Mouse (Mus musculus) limb, embryonic 12.5 days (tissue): ENCODE results near the gene Aox1. TPM values are rescaled to one million over a fixed set of nuclear protein-coding genes. Genes with fewer than 3 reads are reported as not detected.
A peak's percentile ranks its signal among the peaks of the same experiment; 100 is the strongest.
"Not testable (repeated sequence)": the region's sequence is repeated elsewhere in the genome, so short reads cannot be mapped to it uniquely, and the experiment has no call there.

ENCODE experiments used
- ATAC-seq: fragments of 200-750 bp; cut with Nextera tagmentation; 2 replicates; pipeline ENCODE4 v1.8.0; 2017; ENCODE audit warnings: low read depth, moderate TSS enrichment; ENCODE audit not compliant: insufficient number of reproducible peaks, insufficient read depth, low FRiP score, low TSS enrichment
- H3K27ac ChIP-seq: fragments of 300-500 bp; sonication (generic); 2 replicates; pipeline ENCODE4 v1.5.1; 2016; ENCODE audit warnings: mild to moderate bottlenecking, moderate library complexity
- H3K27me3 ChIP-seq: fragments of 300-500 bp; sonication (generic); 2 replicates; pipeline ENCODE4 v1.6.1; 2016; ENCODE audit warnings: mild to moderate bottlenecking, moderate library complexity
- H3K36me3 ChIP-seq: fragments of 300-500 bp; sonication (generic); 2 replicates; pipeline ENCODE4 v1.6.1; 2016; ENCODE audit warnings: mild to moderate bottlenecking, moderate library complexity
- H3K4me1 ChIP-seq: fragments of 300-500 bp; sonication (generic); replicated peaks from 2 replicates; pipeline ENCODE4 v1.6.1; 2016
- H3K4me2 ChIP-seq: fragments of 300-500 bp; sonication (generic); 2 replicates; pipeline ENCODE4 v1.6.1; 2016; ENCODE audit warnings: mild to moderate bottlenecking, moderate library complexity
- H3K4me3 ChIP-seq: fragments of 300-500 bp; sonication (generic); replicated peaks from 2 replicates; pipeline ENCODE4 v1.5.1; 2016; ENCODE audit warnings: mild to moderate bottlenecking
- H3K9ac ChIP-seq: fragments of 300-500 bp; sonication (generic); replicated peaks from 2 replicates; pipeline ENCODE4 v1.6.1; 2016; ENCODE audit warnings: mild to moderate bottlenecking, moderate library complexity
- H3K9me3 ChIP-seq: fragments of 300-500 bp; sonication (generic); 2 replicates; pipeline ENCODE4 v1.6.1; 2016; ENCODE audit warnings: mild to moderate bottlenecking, moderate library complexity
- WGBS: fragments of 180-500 bp; shearing (Covaris S2); methylation state at CpG from one replicate; pipeline ENCODE4 v1.1.7; 2016; 5-methylcytosine and 5-hydroxymethylcytosine counted together
- polyA plus RNA-seq: library from polyadenylated mRNA; unstranded; fragments of >200 nt; fragmentation: Nextera tagmentation; extraction: Ambion mirVana; gene quantifications from 2 replicates; pipeline ENCODE4 v1.2.1, GENCODE M21; 2016

Aox1 gene
- polyA plus RNA-seq, result 0.10 and 0.17 TPM in 2 replicates

GRCm38 (mm10) chr1:58029636-58030117, at the start of gene Aox1:
Gene Aox1 (plus strand): TSS chr1:58029931.
- H3K9ac ChIP-seq, result 0 out of 2 replicates have a peak within 1 kb of the TSS, but pooled peaks have one; percentile 34
- peak within 1 kb of the TSS; percentile 58 for H3K4me2 ChIP-seq
- H3K4me3 ChIP-seq, result peak within 1 kb of the TSS; percentile 29
- ATAC-seq, result peak; percentile 69
- H3K4me1 ChIP-seq, result peaks cover 16% of the 10 kb centered on the region
- H3K27me3 ChIP-seq, result no peaks in the 10 kb centered on the region
- peaks cover under 1% of the 10 kb centered on the region for H3K36me3 ChIP-seq
- WGBS, result 12% methylated on average over 12 of the region's 12 CpGs
- H3K9me3 ChIP-seq, result no peaks in the 10 kb centered on the region
- no peak within 1 kb of the TSS for H3K27ac ChIP-seq

GRCm38 (mm10) chr1:57989052-57989600, 40.6 kb upstream of the Aox1 start:
- no peak overlapping the region for H3K4me2 ChIP-seq
- no peak for ATAC-seq

GRCm38 (mm10) chr1:57991277-57991676, 38.5 kb upstream of the Aox1 start:
- H3K4me1 ChIP-seq, result peaks cover 1% of the 10 kb centered on the region; the same call in 1 of the 2 replicates
- no peaks in the 10 kb centered on the region for H3K27me3 ChIP-seq
- H3K36me3 ChIP-seq, result no peaks in the 10 kb centered on the region
- 85% methylated on average over 2 of the region's 2 CpGs for WGBS
- no peak for ATAC-seq
- H3K4me2 ChIP-seq, result no peak overlapping the region
- H3K9ac ChIP-seq, result no peak overlapping the region
- H3K9me3 ChIP-seq, result no peaks in the 10 kb centered on the region
- no peak overlapping the region for H3K4me3 ChIP-seq
- no peak overlapping the region for H3K27ac ChIP-seq

More at GRCm38 (mm10) chr1:57989052-57989600, 40.6 kb upstream of the Aox1 start:
- Histone ChIP-seq H3K27me3 (no peaks in the 10 kb centered on the region), H3K9ac (no peak overlapping the region), H3K36me3 (no peaks in the 10 kb centered on the region), H3K9me3 (no peaks in the 10 kb centered on the region), H3K4me3 (no peak overlapping the region), H3K27ac (no peak overlapping the region), H3K4me1 (no peaks in the 10 kb centered on the region)
- 81% methylated on average over 6 of the region's 6 CpGs for WGBS

GRCm38 (mm10) chr1:57995432-57996132, 34.1 kb upstream of the Aox1 start, which contains the start of gene Sgo2a:
Gene Sgo2a (plus strand): TSS chr1:57995971.
- no peaks in the 10 kb centered on the region for H3K27me3 ChIP-seq
- H3K36me3 ChIP-seq, result peaks cover 10% of the 10 kb centered on the region; the same call in 1 of the 2 replicates
- H3K9me3 ChIP-seq, result no peaks in the 10 kb centered on the region
- 7% methylated on average over 30 of the region's 30 CpGs for WGBS
- peak; percentile 96 for ATAC-seq
- H3K4me1 ChIP-seq, result peaks cover 12% of the 10 kb centered on the region
- peak within 1 kb of the TSS; percentile 75 for H3K4me3 ChIP-seq
- peak within 1 kb of the TSS; percentile 87 for H3K4me2 ChIP-seq
- H3K9ac ChIP-seq, result peak within 1 kb of the TSS; percentile 74
- peak within 1 kb of the TSS; percentile 81 for H3K27ac ChIP-seq

GRCm38 (mm10) chr1:57996133-57996615, 33.6 kb upstream of the Aox1 start:
- H3K9me3 ChIP-seq, result no peaks in the 10 kb centered on the region
- 0 out of 2 replicates have a peak, but pooled peaks have one; percentile 11 for ATAC-seq
- H3K4me1 ChIP-seq, result peaks cover 12% of the 10 kb centered on the region
- H3K4me2 ChIP-seq, result peak overlapping the region; percentile 87
- under 1% methylated on average over 29 of the region's 29 CpGs for WGBS
- H3K4me3 ChIP-seq, result peak overlapping the region; percentile 75
- peaks cover 10% of the 10 kb centered on the region; the same call in 1 of the 2 replicates for H3K36me3 ChIP-seq
- H3K9ac ChIP-seq, result peak overlapping the region; percentile 74
- no peaks in the 10 kb centered on the region for H3K27me3 ChIP-seq
- peak overlapping the region; percentile 81 for H3K27ac ChIP-seq

GRCm38 (mm10) chr1:57998146-57998545, 31.6 kb upstream of the Aox1 start:
- H3K9ac ChIP-seq, result no peak overlapping the region
- H3K4me2 ChIP-seq, result no peak overlapping the region
- H3K9me3 ChIP-seq, result no peaks in the 10 kb centered on the region
- peaks cover 12% of the 10 kb centered on the region for H3K4me1 ChIP-seq
- no peak overlapping the region for H3K27ac ChIP-seq
- H3K27me3 ChIP-seq, result no peaks in the 10 kb centered on the region
- peaks cover 23% of the 10 kb centered on the region for H3K36me3 ChIP-seq
- no peak overlapping the region for H3K4me3 ChIP-seq
- ATAC-seq, result no peak
- 90% methylated on average over 3 of the region's 3 CpGs for WGBS

GRCm38 (mm10) chr1:58006388-58006787, 23.3 kb upstream of the Aox1 start:
- not testable (repeated sequence) for H3K9me3 ChIP-seq, H3K4me2 ChIP-seq, H3K4me1 ChIP-seq, H3K9ac ChIP-seq, H3K27me3 ChIP-seq, H3K27ac ChIP-seq, H3K4me3 ChIP-seq, ATAC-seq
- H3K36me3 ChIP-seq, result peaks cover 40% of the 10 kb centered on the region
- 96% methylated on average over 7 of the region's 7 CpGs for WGBS

- no peak within 1 kb of the TSS for H3K27ac ChIP-seq
- H3K27me3 ChIP-seq, result no peaks in the 10 kb centered on the region
- no peaks in the 10 kb centered on the region for H3K4me1 ChIP-seq
- H3K4me3 ChIP-seq, result no peak within 1 kb of the TSS
- H3K9me3 ChIP-seq, result no peaks in the 10 kb centered on the region
- H3K36me3 ChIP-seq, result peaks cover 73% of the 10 kb centered on the region
- WGBS, result 94% methylated on average over 7 of the region's 7 CpGs
- no peak within 1 kb of the TSS for H3K4me2 ChIP-seq
- ATAC-seq, result no peak
- H3K9ac ChIP-seq, result no peak within 1 kb of the TSS
These were observed 10.9 kb upstream of the Aox1 start, which contains the start of gene Kctd18 for GRCm38 (mm10) chr1:58018856-58019255. Gene Kctd18 (minus strand): TSS chr1:58018956.

- Histone ChIP-seq H3K4me1 (peaks cover 16% of the 10 kb centered on the region), H3K36me3 (peaks cover 11% of the 10 kb centered on the region), H3K4me3 (no peak overlapping the region), H3K27ac (no peak overlapping the region), H3K9me3 (no peaks in the 10 kb centered on the region), H3K27me3 (no peaks in the 10 kb centered on the region), H3K4me2 (no peak overlapping the region), H3K9ac (no peak overlapping the region)
- 87% methylated on average over 7 of the region's 7 CpGs for WGBS
- no peak for ATAC-seq
These were observed 2.0 kb upstream of the Aox1 start for GRCm38 (mm10) chr1:58027707-58028106.

- H3K27me3 ChIP-seq, result no peaks in the 10 kb centered on the region
- no peak for ATAC-seq
- peak overlapping the region; percentile 29 for H3K4me3 ChIP-seq
- 21% methylated on average over 13 of the region's 13 CpGs for WGBS
- H3K4me2 ChIP-seq, result peak overlapping the region; percentile 58
- H3K9ac ChIP-seq, result 0 out of 2 replicates have a peak overlapping the region, but pooled peaks have one; percentile 34
- H3K9me3 ChIP-seq, result no peaks in the 10 kb centered on the region
- no peak overlapping the region for H3K27ac ChIP-seq
- peaks cover 16% of the 10 kb centered on the region for H3K4me1 ChIP-seq
- no peaks in the 10 kb centered on the region for H3K36me3 ChIP-seq
These were observed 583 bp downstream of the Aox1 start for GRCm38 (mm10) chr1:58030156-58030871.
